Mouse (Mus musculus): ENCODE data around the gene Glod4. TPM values are rescaled to one million over a fixed set of nuclear protein-coding genes. Genes with fewer than 3 reads are reported as not detected.

Gene Glod4
- polyA plus RNA-seq, 1 experiment from 2014 or later = 134 TPM

GRCm38 (mm10) chr11:76180146-76180540 lies 63.4 kb downstream of the Glod4 start:
- Histone ChIP-seq H3K36me3 (replicated peaks) (peaks cover 4% of the 10 kb centered on the region; the same call in 1 of the 2 replicates), H3K4me1 (peaks cover 15% of the 10 kb centered on the region), H3K4me3 (peak overlapping the region; percentile 85), H3K9me3 (no peaks in the 10 kb centered on the region), H3K27ac (peak overlapping the region; percentile 82; the same call in 1 of the 2 replicates), H3K27me3 (ENCODE audit: poor library complexity, severe bottlenecking) (no peaks in the 10 kb centered on the region)
- 25% methylated on average over 7 of the region's 7 CpGs for WGBS
- no peak for DNase-seq (ENCODE audit: extremely low spot score, low spot score)

- no peaks in the 10 kb centered on the region for H3K9me3 ChIP-seq
- H3K36me3 ChIP-seq (replicated peaks) = peaks cover 4% of the 10 kb centered on the region; the same call in 1 of the 2 replicates
- peaks cover 15% of the 10 kb centered on the region for H3K4me1 ChIP-seq
- DNase-seq (ENCODE audit: extremely low spot score, low spot score) = peak; percentile 85
- H3K27ac ChIP-seq = peak within 1 kb of the TSS; percentile 82
- WGBS = under 1% methylated on average over 37 of the region's 37 CpGs
- peak within 1 kb of the TSS; percentile 85 for H3K4me3 ChIP-seq
- H3K27me3 ChIP-seq (ENCODE audit: poor library complexity, severe bottlenecking) = no peaks in the 10 kb centered on the region
Measured at GRCm38 (mm10) chr11:76179495-76180145, 63.9 kb downstream of the Glod4 start, which contains the start of the genes Vps53 and Fam57a. Vps53 (minus strand) TSS chr11:76179647. Fam57a (plus strand) TSS chr11:76179671.

- Histone ChIP-seq H3K4me1 (peaks cover 15% of the 10 kb centered on the region), H3K4me3 (peak overlapping the region; percentile 85), H3K9me3 (no peaks in the 10 kb centered on the region), H3K27ac (peak overlapping the region; percentile 82), H3K27me3 (ENCODE audit: poor library complexity, severe bottlenecking) (no peaks in the 10 kb centered on the region), H3K36me3 (replicated peaks) (peaks cover 6% of the 10 kb centered on the region)
- WGBS = 3% methylated on average over 28 of the region's 28 CpGs
- DNase-seq (ENCODE audit: extremely low spot score, low spot score) = peak; percentile 23
Measured at GRCm38 (mm10) chr11:76178726-76179494, 64.6 kb downstream of the Glod4 start.

GRCm38 (mm10) chr11:76170207-76170606 lies 73.3 kb downstream of the Glod4 start:
- Histone ChIP-seq H3K36me3 (replicated peaks) (peaks cover 20% of the 10 kb centered on the region), H3K9me3 (no peaks in the 10 kb centered on the region), H3K27me3 (ENCODE audit: poor library complexity, severe bottlenecking) (no peaks in the 10 kb centered on the region), H3K4me1 (no peaks in the 10 kb centered on the region), H3K27ac (no peak overlapping the region), H3K4me3 (no peak overlapping the region)
- DNase-seq (ENCODE audit: extremely low spot score, low spot score) = no peak
- 82% methylated on average over 5 of the region's 5 CpGs for WGBS

GRCm38 (mm10) chr11:76168976-76169375 lies 74.5 kb downstream of the Glod4 start:
- Histone ChIP-seq H3K4me1 (no peaks in the 10 kb centered on the region), H3K27ac (no peak overlapping the region), H3K36me3 (replicated peaks) (peaks cover 23% of the 10 kb centered on the region), H3K9me3 (no peaks in the 10 kb centered on the region), H3K27me3 (ENCODE audit: poor library complexity, severe bottlenecking) (no peaks in the 10 kb centered on the region), H3K4me3 (no peak overlapping the region)
- 93% methylated on average over 3 of the region's 3 CpGs for WGBS
- no peak for DNase-seq (ENCODE audit: extremely low spot score, low spot score)

- whole genome bisulfite sequencing = 36% methylated on average over 5 of the region's 5 CpGs
- no peaks in the 10 kb centered on the region for H3K4me1 ChIP-seq
- H3K27ac ChIP-seq = no peak overlapping the region
- H3K9me3 ChIP-seq = no peaks in the 10 kb centered on the region
- peaks cover 16% of the 10 kb centered on the region for H3K36me3 ChIP-seq (replicated peaks)
- H3K27me3 ChIP-seq (ENCODE audit: poor library complexity, severe bottlenecking) = no peaks in the 10 kb centered on the region
- peak; percentile 45 for DNase-seq (ENCODE audit: extremely low spot score, low spot score)
- no peak overlapping the region for H3K4me3 ChIP-seq
Measured at GRCm38 (mm10) chr11:76167079-76167765, 76.3 kb downstream of the Glod4 start.

GRCm38 (mm10) chr11:76166657-76167056 lies 76.9 kb downstream of the Glod4 start:
- Histone ChIP-seq H3K9me3 (no peaks in the 10 kb centered on the region), H3K27me3 (ENCODE audit: poor library complexity, severe bottlenecking) (no peaks in the 10 kb centered on the region), H3K4me3 (no peak overlapping the region), H3K36me3 (replicated peaks) (peaks cover 14% of the 10 kb centered on the region), H3K4me1 (no peaks in the 10 kb centered on the region), H3K27ac (no peak overlapping the region)
- 97% methylated on average over 4 of the region's 4 CpGs for WGBS
- no peak for DNase-seq (ENCODE audit: extremely low spot score, low spot score)

GRCm38 (mm10) chr11:76160251-76160650 lies 83.3 kb downstream of the Glod4 start:
- WGBS = 71% methylated on average over 6 of the region's 6 CpGs
- H3K27ac ChIP-seq = no peak overlapping the region
- H3K36me3 ChIP-seq (replicated peaks) = peaks cover 35% of the 10 kb centered on the region
- no peak for DNase-seq (ENCODE audit: extremely low spot score, low spot score)
- H3K27me3 ChIP-seq (ENCODE audit: poor library complexity, severe bottlenecking) = no peaks in the 10 kb centered on the region
- no peaks in the 10 kb centered on the region for H3K9me3 ChIP-seq
- H3K4me1 ChIP-seq = peaks cover 4% of the 10 kb centered on the region; the same call in 1 of the 2 replicates
- no peak overlapping the region for H3K4me3 ChIP-seq

GRCm38 (mm10) chr11:76158375-76158774 lies 85.2 kb downstream of the Glod4 start:
- Histone ChIP-seq H3K27me3 (ENCODE audit: poor library complexity, severe bottlenecking) (no peaks in the 10 kb centered on the region), H3K27ac (no peak overlapping the region), H3K36me3 (replicated peaks) (peaks cover 40% of the 10 kb centered on the region), H3K9me3 (no peaks in the 10 kb centered on the region), H3K4me3 (no peak overlapping the region), H3K4me1 (peaks cover 4% of the 10 kb centered on the region; the same call in 1 of the 2 replicates)
- 92% methylated on average over 2 of the region's 2 CpGs for WGBS
- no peak for DNase-seq (ENCODE audit: extremely low spot score, low spot score)

- Histone ChIP-seq H3K36me3 (replicated peaks) (peaks cover 22% of the 10 kb centered on the region), H3K27me3 (ENCODE audit: poor library complexity, severe bottlenecking) (no peaks in the 10 kb centered on the region), H3K4me1 (no peaks in the 10 kb centered on the region), H3K4me3 (no peak overlapping the region), H3K9me3 (no peaks in the 10 kb centered on the region), H3K27ac (no peak overlapping the region)
- DNase-seq (ENCODE audit: extremely low spot score, low spot score) = no peak
- WGBS = 91% methylated on average over 2 of the region's 2 CpGs
Measured at GRCm38 (mm10) chr11:76154861-76155260, 88.7 kb downstream of the Glod4 start.

GRCm38 (mm10) chr11:76154200-76154599 lies 89.3 kb downstream of the Glod4 start:
- H3K36me3 ChIP-seq (replicated peaks) = peaks cover 21% of the 10 kb centered on the region
- H3K27ac ChIP-seq = no peak overlapping the region
- H3K4me1 ChIP-seq = 0 out of 2 replicates have a peak, but pooled peaks cover under 1% of the 10 kb centered on the region
- WGBS = 99% methylated on average over 2 of the region's 2 CpGs
- no peaks in the 10 kb centered on the region for H3K9me3 ChIP-seq
- DNase-seq (ENCODE audit: extremely low spot score, low spot score) = no peak
- no peaks in the 10 kb centered on the region for H3K27me3 ChIP-seq (ENCODE audit: poor library complexity, severe bottlenecking)
- H3K4me3 ChIP-seq = no peak overlapping the region

GRCm38 (mm10) chr11:76153236-76153951 lies 90.1 kb downstream of the Glod4 start:
- no peak overlapping the region for H3K27ac ChIP-seq
- 92% methylated on average over 5 of the region's 5 CpGs for WGBS
- H3K9me3 ChIP-seq = no peaks in the 10 kb centered on the region
- no peak overlapping the region for H3K4me3 ChIP-seq
- H3K27me3 ChIP-seq (ENCODE audit: poor library complexity, severe bottlenecking) = no peaks in the 10 kb centered on the region
- DNase-seq (ENCODE audit: extremely low spot score, low spot score) = no peak
- peaks cover 5% of the 10 kb centered on the region; the same call in 1 of the 2 replicates for H3K4me1 ChIP-seq
- H3K36me3 ChIP-seq (replicated peaks) = peaks cover 21% of the 10 kb centered on the region
